Mouse (Mus musculus): Measurements from ENCODE around the gene Large1.

DNA sequence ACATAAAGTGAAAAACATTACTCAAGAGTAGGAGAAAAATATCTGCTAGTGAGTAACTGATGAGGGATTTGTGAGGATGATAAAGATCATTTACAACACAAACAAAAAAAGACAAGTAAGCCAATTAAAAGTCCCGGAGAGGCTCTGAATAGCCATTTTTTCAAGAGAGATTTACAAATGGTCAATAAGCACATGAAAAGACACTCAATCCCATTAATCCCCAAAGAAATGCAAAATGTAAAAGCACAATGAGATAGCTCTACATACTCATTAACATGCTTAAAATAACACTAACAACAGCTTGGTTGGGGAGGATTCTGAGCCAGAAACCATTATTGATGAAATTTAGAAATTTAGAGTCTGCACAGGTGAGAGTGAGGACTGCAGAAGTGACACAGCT, 249.3 kb downstream of the Large1 start:
- TF ChIP-seq CTCF (conservative IDR thresholded peaks at IDR 0.05; ENCODE audit: low read length): no peak
- peak; percentile 27; the same call in 1 of the 2 replicates for TF ChIP-seq POU5F1 (IDR thresholded peaks at IDR 0.05; ENCODE audit: borderline replicate concordance, low read length)
- peak; percentile 89 for TF ChIP-seq NANOG (IDR thresholded peaks at IDR 0.05; ENCODE audit: borderline replicate concordance, low read length)

Measured in E14TG2a.4 (cell line).